Mouse (Mus musculus) B cell, adult 62 days (primary cell): ENCODE data around the gene Ntng1. TPM values are rescaled to one million over a fixed set of nuclear protein-coding genes. Genes with fewer than 3 reads are reported as not detected.

Source experiments
- total RNA-seq: library from RNA; stranded (reverse); gene quantifications from 4 replicates; pipeline ENCODE4 v1.2.4, GENCODE M21; 2023

Gene Ntng1
- not detected in 4 replicates for total RNA-seq

GRCm38 (mm10) chr3:110143206-110144061 is at the start of gene Ntng1:
Gene Ntng1 (minus strand): TSS chr3:110144011.

Other genes with a start within 250 kb of the Ntng1 start
- gene Prmt6, start 107.0 kb upstream of the Ntng1 start, total RNA-seq: 16.8 to 17.6 TPM (median 17.5 TPM) in 4 replicates